Mouse (Mus musculus) heart, embryonic 13.5 days (tissue): Measurements from ENCODE around the gene Miga1. TPM values are rescaled to one million over a fixed set of nuclear protein-coding genes. Genes with fewer than 3 reads are reported as not detected.
A peak's percentile ranks its signal among the peaks of the same experiment; 100 is the strongest.

Source experiments
- ATAC-seq: fragments of 200-750 bp; cut with Nextera tagmentation; 2 replicates; pipeline ENCODE4 v1.8.0; 2017; ENCODE audit warnings: moderate TSS enrichment; ENCODE audit not compliant: insufficient number of reproducible peaks, low FRiP score, low TSS enrichment; ENCODE audit errors: extremely low read depth
- H3K27ac ChIP-seq: fragments of 300-500 bp; sonication (generic); replicated peaks from 2 replicates; pipeline ENCODE4 v1.5.1; 2015; ENCODE audit warnings: moderate library complexity, mild to moderate bottlenecking, inconsistent platforms
- H3K27me3 ChIP-seq: fragments of 300-500 bp; sonication (generic); replicated peaks from 2 replicates; pipeline ENCODE4 v1.6.1; 2015; ENCODE audit warnings: mild to moderate bottlenecking, inconsistent platforms
- H3K36me3 ChIP-seq: fragments of 300-500 bp; sonication (generic); 2 replicates; pipeline ENCODE4 v1.6.1; 2015; ENCODE audit warnings: mild to moderate bottlenecking, inconsistent platforms
- H3K4me1 ChIP-seq: fragments of 300-500 bp; sonication (generic); 2 replicates; pipeline ENCODE4 v1.6.1; 2015; ENCODE audit warnings: inconsistent platforms
- H3K4me2 ChIP-seq: fragments of 300-500 bp; sonication (generic); 2 replicates; pipeline ENCODE4 v1.6.1; 2015; ENCODE audit warnings: inconsistent platforms, mild to moderate bottlenecking, moderate library complexity
- H3K4me3 ChIP-seq: fragments of 300-500 bp; sonication (generic); 2 replicates; pipeline ENCODE4 v1.5.1; 2015; ENCODE audit warnings: moderate library complexity, mild to moderate bottlenecking, inconsistent platforms
- H3K9ac ChIP-seq: fragments of 300-500 bp; sonication (generic); 2 replicates; pipeline ENCODE4 v1.6.1; 2015; ENCODE audit warnings: inconsistent platforms, mild to moderate bottlenecking, moderate library complexity
- H3K9me3 ChIP-seq: fragments of 300-500 bp; sonication (generic); 2 replicates; pipeline ENCODE4 v1.6.1; 2016; ENCODE audit warnings: inconsistent platforms
- WGBS: fragments of 180-500 bp; shearing (Covaris S2); methylation state at CpG from one replicate; pipeline ENCODE4 v1.1.7; 2015; ENCODE audit warnings: mixed read lengths; 5-methylcytosine and 5-hydroxymethylcytosine counted together
- polyA plus RNA-seq: library from polyadenylated mRNA; unstranded; fragments of >200 nt; fragmentation: Nextera tagmentation; extraction: Ambion mirVana; gene quantifications from 2 replicates; pipeline ENCODE4 v1.2.1, GENCODE M21; 2015

Gene Miga1
- polyA plus RNA-seq, 1 experiment from 2014 or later: 10.8 TPM

DNA sequence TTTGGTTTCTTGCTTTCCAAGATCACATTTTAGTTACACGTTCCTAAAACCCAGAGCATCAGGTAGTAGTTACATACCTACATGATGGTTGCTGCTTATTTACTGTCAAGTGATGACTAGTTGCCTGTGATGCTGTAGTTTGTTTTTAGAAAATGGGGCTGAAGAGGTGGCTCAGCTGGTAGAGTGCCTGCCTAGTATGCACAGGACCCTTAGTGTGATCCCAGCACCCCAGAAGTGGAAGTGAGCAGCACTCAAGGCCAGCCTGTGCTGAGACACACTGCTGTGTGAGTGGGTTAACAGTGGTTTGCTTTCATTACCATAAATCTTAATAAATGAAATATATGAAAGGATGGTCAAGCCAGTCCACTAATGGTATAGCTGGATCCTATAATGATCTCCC, 100.6 kb downstream of the Miga1 start:
- H3K36me3 ChIP-seq: peaks cover 88% of the 10 kb centered on the region
- no peaks in the 10 kb centered on the region for H3K27me3 ChIP-seq
- 97% methylated on average over 1 of the region's 1 CpGs for WGBS

DNA sequence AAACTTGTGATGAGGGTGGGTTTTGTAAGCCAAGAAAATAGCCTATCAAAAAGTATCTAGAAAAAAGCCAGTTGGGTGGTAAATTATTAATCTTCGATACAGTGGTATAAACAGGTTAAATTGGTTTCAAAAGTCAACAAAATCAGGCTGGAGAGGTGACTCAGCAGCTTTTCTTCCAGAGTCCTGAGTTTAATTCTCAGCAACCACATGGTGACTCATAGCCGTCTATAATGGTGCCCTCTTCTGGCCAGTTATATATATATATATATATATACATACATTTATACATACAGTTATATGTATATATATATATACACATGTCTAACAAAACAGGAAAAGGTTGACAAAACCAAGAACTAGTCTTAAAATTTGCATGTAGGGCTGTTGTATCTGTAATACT, 101.4 kb downstream of the Miga1 start:
- H3K4me2 ChIP-seq: no peak overlapping the region
- H3K4me3 ChIP-seq: no peak overlapping the region
- no peak overlapping the region for H3K27ac ChIP-seq
- peaks cover 89% of the 10 kb centered on the region for H3K36me3 ChIP-seq
- WGBS: 54% methylated on average over 2 of the region's 2 CpGs
- no peak overlapping the region for H3K9ac ChIP-seq
- no peak for ATAC-seq
- no peaks in the 10 kb centered on the region for H3K4me1 ChIP-seq
- H3K27me3 ChIP-seq: no peaks in the 10 kb centered on the region
- no peaks in the 10 kb centered on the region for H3K9me3 ChIP-seq

More for the DNA sequence above, 100.6 kb downstream of the Miga1 start:
- Histone ChIP-seq H3K9me3 (no peaks in the 10 kb centered on the region), H3K4me3 (no peak overlapping the region), H3K4me2 (no peak overlapping the region), H3K27ac (no peak overlapping the region), H3K9ac (no peak overlapping the region), H3K4me1 (no peaks in the 10 kb centered on the region)
- ATAC-seq: no peak

DNA sequence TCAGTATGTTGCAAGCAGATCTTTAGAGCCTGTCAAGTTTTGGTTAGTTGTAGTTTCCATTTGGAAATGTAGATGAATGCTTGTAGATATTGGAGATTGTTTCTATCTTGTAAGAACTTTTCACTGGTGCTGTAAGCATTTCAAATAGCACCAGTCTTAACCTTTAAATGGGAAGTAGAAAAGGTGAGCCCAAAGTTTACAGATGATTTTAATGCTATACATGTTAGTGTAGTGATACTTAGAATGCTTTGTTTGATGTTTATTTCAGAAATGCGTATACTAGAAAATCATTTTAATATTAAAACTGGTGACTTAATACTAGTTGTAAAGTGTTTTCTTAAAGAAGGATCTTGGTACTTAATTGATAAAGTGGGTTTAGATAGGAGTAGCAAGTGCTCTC, 104.4 kb downstream of the Miga1 start:
- Histone ChIP-seq H3K9ac (no peak overlapping the region), H3K36me3 (peaks cover 84% of the 10 kb centered on the region), H3K4me2 (no peak overlapping the region), H3K4me3 (no peak overlapping the region), H3K27me3 (no peaks in the 10 kb centered on the region), H3K4me1 (peaks cover 9% of the 10 kb centered on the region), H3K9me3 (no peaks in the 10 kb centered on the region), H3K27ac (no peak overlapping the region)
- ATAC-seq: no peak
- 93% methylated on average over 1 of the region's 1 CpGs for WGBS

DNA sequence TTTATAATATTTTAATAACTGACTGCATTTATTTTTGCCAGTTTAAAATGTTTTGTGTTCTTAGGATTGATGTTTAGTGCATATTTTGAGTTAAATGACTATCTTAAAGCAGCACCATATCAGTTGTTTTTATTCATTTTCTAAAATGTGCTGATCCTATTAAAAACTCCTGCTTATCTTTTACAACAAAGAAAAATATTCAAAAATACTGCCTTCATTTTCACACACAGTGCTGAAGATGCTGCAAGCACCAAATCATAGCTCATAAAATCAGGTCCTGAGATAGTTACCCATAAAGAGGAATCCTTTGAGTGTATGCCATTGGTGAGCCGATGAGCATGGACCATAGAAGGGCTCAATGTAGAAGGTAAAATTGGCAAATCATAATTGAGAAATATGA, 105.0 kb downstream of the Miga1 start:
- Histone ChIP-seq H3K27me3 (no peaks in the 10 kb centered on the region), H3K36me3 (peaks cover 84% of the 10 kb centered on the region), H3K4me1 (peaks cover 9% of the 10 kb centered on the region), H3K27ac (no peak overlapping the region), H3K4me2 (no peak overlapping the region), H3K4me3 (no peak overlapping the region), H3K9me3 (no peaks in the 10 kb centered on the region), H3K9ac (no peak overlapping the region)
- 88% methylated on average over 1 of the region's 1 CpGs for WGBS
- no peak for ATAC-seq

DNA sequence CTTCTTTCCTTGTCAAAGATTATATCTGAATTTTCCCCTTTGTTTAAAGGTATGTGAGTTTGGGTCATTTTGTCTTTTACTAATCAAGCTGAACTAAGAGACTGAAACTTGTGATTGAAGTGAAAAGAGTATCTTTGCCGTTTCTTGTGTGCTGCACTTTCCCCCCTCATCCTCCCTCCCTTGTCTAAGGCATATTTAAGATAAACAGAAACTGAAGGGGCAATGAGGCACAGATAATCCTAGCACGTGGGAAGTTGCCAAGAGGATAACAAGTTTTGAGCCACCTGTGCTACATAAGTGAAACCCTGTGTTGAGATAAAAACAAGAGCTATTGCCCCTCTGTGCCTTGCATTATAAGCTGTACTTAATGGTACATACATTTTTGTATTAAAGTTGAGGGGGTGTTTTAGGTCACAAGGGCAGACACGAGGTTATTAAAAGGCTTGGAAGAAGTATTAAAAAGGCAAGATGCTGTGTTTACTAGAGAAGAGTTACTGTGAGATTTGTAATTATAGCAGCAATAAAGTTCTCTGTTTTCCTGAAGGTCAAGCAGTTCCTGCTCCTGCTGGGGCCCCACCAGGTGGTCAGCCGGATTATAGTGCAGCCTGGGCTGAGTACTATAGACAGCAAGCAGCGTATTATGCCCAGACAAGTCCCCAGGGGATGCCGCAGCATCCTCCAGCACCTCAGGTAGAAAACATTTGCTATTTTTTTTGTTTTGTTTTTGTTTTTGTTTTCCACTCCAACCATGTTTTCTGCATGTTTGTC, 108.7 kb downstream of the Miga1 start:
- Histone ChIP-seq H3K4me2 (no peak overlapping the region), H3K9me3 (no peaks in the 10 kb centered on the region), H3K36me3 (peaks cover 85% of the 10 kb centered on the region), H3K4me1 (peaks cover 9% of the 10 kb centered on the region), H3K9ac (no peak overlapping the region), H3K4me3 (no peak overlapping the region), H3K27me3 (no peaks in the 10 kb centered on the region), H3K27ac (peak overlapping the region; percentile 58)
- no peak for ATAC-seq
- 48% methylated on average over 6 of the region's 6 CpGs for WGBS

DNA sequence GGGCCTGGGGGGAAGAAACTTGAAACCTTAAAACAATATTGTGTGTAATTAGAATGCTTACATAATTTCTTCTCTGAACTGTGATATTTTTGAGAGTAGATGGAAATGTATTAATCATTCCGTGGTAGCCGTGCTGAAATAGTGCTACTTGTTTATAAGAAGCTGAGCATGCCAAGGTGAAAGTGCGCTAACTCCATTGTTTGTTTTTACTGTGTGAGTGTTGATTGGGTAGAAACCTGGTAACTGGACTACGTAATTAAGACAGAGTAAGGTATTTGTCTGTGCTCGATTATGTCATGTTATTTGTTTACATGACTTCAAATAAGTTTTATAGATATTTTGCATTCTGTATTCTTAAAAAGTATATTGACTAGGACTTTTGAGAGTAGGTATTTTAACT, 110.9 kb downstream of the Miga1 start:
- peaks cover 9% of the 10 kb centered on the region for H3K4me1 ChIP-seq
- H3K27ac ChIP-seq: no peak overlapping the region
- no peak overlapping the region for H3K9ac ChIP-seq
- H3K9me3 ChIP-seq: peaks cover 3% of the 10 kb centered on the region; the same call in 1 of the 2 replicates
- no peak overlapping the region for H3K4me2 ChIP-seq
- no peak overlapping the region for H3K4me3 ChIP-seq
- H3K36me3 ChIP-seq: peaks cover 91% of the 10 kb centered on the region
- H3K27me3 ChIP-seq: no peaks in the 10 kb centered on the region
- no peak for ATAC-seq
- WGBS: 86% methylated on average over 5 of the region's 5 CpGs

DNA sequence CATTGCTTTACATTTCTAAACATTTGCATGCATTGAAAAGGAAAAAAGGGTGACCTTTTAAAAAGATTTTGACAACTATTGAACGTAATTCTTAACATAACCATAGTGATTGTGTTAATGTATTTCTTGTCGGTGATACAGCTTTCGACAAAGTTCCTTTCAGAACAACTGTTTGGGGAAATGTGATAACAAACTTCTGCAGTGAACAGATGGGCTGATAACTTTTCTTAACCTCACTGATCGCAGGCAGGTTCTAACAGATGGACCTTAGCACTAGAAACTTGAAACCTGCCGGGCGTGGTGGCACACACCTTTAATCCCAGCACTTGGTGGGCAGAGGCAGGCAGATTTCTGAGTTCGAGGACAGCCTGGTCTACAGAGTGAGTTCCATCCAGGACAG, 111.4 kb downstream of the Miga1 start:
- H3K27ac ChIP-seq: no peak overlapping the region
- H3K4me1 ChIP-seq: peaks cover 9% of the 10 kb centered on the region
- no peaks in the 10 kb centered on the region for H3K27me3 ChIP-seq
- no peak overlapping the region for H3K9ac ChIP-seq
- ATAC-seq: no peak
- H3K9me3 ChIP-seq: peaks cover 3% of the 10 kb centered on the region; the same call in 1 of the 2 replicates
- no peak overlapping the region for H3K4me3 ChIP-seq
- 88% methylated on average over 7 of the region's 7 CpGs for WGBS
- H3K36me3 ChIP-seq: peaks cover 91% of the 10 kb centered on the region
- no peak overlapping the region for H3K4me2 ChIP-seq

DNA sequence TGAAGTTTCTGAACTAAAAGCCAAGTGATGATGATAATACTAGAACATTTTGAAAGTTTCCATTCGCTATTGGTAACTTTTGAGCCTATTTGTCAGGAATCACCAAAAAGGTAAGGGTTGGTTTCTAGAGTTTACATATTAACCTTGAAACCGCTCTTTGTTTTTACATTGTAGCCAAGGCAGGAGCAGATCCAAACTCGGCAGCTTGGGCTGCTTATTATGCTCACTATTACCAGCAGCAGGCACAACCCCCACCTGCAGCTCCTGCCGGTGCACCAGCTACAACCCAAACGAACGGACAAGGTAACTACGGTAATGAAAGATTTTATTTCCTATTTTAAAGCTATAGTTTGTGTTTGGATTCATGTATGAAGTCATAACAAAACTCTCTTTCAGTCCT, 114.3 kb downstream of the Miga1 start:
- Histone ChIP-seq H3K9ac (no peak overlapping the region), H3K9me3 (peaks cover 3% of the 10 kb centered on the region; the same call in 1 of the 2 replicates), H3K4me1 (no peaks in the 10 kb centered on the region), H3K27me3 (no peaks in the 10 kb centered on the region), H3K4me2 (no peak overlapping the region), H3K27ac (no peak overlapping the region), H3K36me3 (peaks cover 97% of the 10 kb centered on the region), H3K4me3 (no peak overlapping the region)
- 91% methylated on average over 7 of the region's 7 CpGs for WGBS
- ATAC-seq: no peak

DNA sequence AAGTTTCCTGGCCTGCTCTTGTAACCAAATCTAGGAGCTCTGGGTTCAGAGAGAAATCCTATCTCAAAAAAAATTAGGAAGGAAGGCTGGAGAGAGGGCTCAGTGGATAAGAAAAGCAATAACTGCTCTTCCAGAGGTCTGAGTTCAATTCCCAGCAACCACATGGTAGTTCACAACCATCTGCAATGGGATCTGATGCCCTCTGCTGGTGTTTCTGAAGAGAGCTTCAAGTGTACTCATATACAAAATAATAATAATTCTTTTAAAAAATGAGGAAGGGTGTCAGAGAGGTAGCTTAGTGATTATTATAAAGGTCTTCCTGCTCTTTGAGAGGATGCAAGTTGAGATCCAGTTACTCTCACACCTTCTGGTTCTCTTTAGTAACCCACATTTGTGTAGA, 115.3 kb downstream of the Miga1 start:
- Histone ChIP-seq H3K4me1 (no peaks in the 10 kb centered on the region), H3K9ac (no peak overlapping the region), H3K27me3 (no peaks in the 10 kb centered on the region), H3K4me2 (no peak overlapping the region), H3K9me3 (peaks cover 3% of the 10 kb centered on the region; the same call in 1 of the 2 replicates), H3K4me3 (no peak overlapping the region), H3K36me3 (peaks cover 96% of the 10 kb centered on the region), H3K27ac (no peak overlapping the region)
- no peak for ATAC-seq

Other genes with a start within 250 kb of the Miga1 start
- 3.2 and 4.6 TPM in 2 replicates for gene Gipc2, start 174.2 kb downstream of the Miga1 start, polyA plus RNA-seq
- 38.3 and 47.6 TPM in 2 replicates for gene Dnajb4, start 130.1 kb downstream of the Miga1 start, polyA plus RNA-seq
- 118 and 128 TPM in 2 replicates for gene Fubp1, start 130.0 kb downstream of the Miga1 start, polyA plus RNA-seq
- 192 and 211 TPM in 2 replicates for gene Nexn, start 74.1 kb downstream of the Miga1 start, polyA plus RNA-seq
- 25.5 and 28.2 TPM in 2 replicates for gene Usp33, start 6.1 kb upstream of the Miga1 start, polyA plus RNA-seq
- gene Zzz3, start 55.1 kb upstream of the Miga1 start, polyA plus RNA-seq: 29.5 and 31.0 TPM in 2 replicates